Mouse (Mus musculus) layer of hippocampus, adult 8-10 months (tissue): ENCODE data around the gene Il1rl1. TPM values are rescaled to one million over a fixed set of nuclear protein-coding genes. Genes with fewer than 3 reads are reported as not detected.

Experiments
- DNase-seq, 2 experiments: peaks; one replicate each; pipeline ENCODE4 v3.0.0; 2022; ENCODE audit warnings: low spot score in 2 of 2
- total RNA-seq, 4 experiments: library from RNA; stranded (reverse); gene quantifications; 2 replicates each; pipeline ENCODE4 v1.2.4; 2022

Il1rl1 gene
- total RNA-seq, 4 experiments from 2014 or later: 0.50 to 1.6 (median 0.94) TPM; not detected in 1

DNA sequence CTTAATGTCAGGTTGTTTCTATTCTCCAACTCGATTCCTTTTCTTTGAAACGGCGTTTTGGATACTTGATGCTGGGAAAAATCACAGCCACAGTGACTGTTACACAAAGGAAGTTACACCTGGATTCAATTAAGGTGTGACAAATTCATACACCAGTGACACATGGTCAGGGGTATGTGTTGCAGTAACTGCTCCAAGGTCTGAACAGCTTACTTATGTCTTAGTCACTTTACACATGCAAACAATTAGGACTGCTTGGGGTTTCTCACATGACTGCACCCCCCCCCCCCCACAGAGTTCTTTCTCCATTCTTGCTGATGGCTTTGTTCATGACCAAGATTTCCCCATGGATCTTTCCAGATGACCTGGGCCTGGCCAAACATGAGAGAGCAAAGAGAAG lies 6.6 kb downstream of the Il1rl1 start:
- no peak for DNase-seq

GRCm38 (mm10) chr1:40437340-40437739 lies 8.0 kb downstream of the Il1rl1 start:
- no peak for DNase-seq

GRCm38 (mm10) chr1:40439504-40439903 lies 10.1 kb downstream of the Il1rl1 start:
- DNase-seq: no peak

DNA sequence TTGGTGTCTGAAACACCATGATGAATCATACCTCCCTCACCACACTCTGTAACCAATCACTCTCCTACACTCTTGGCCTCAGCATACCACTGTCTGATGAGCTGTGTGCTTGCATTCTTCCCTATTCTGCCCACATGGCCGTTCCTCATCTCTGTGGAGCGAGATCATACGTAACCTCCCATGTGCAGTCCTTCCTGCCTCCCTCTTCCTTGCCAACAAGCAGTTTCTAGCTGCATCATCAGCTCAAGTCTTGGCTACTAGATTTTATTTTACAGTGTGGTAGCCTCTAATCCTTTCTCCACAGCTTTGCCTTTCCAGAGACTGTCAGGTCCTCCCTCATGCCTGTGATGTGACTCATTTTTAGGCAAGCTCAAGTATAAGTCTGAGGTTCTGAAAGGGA lies 15.4 kb downstream of the Il1rl1 start:
- DNase-seq: peak; percentile 6 to 10

DNA sequence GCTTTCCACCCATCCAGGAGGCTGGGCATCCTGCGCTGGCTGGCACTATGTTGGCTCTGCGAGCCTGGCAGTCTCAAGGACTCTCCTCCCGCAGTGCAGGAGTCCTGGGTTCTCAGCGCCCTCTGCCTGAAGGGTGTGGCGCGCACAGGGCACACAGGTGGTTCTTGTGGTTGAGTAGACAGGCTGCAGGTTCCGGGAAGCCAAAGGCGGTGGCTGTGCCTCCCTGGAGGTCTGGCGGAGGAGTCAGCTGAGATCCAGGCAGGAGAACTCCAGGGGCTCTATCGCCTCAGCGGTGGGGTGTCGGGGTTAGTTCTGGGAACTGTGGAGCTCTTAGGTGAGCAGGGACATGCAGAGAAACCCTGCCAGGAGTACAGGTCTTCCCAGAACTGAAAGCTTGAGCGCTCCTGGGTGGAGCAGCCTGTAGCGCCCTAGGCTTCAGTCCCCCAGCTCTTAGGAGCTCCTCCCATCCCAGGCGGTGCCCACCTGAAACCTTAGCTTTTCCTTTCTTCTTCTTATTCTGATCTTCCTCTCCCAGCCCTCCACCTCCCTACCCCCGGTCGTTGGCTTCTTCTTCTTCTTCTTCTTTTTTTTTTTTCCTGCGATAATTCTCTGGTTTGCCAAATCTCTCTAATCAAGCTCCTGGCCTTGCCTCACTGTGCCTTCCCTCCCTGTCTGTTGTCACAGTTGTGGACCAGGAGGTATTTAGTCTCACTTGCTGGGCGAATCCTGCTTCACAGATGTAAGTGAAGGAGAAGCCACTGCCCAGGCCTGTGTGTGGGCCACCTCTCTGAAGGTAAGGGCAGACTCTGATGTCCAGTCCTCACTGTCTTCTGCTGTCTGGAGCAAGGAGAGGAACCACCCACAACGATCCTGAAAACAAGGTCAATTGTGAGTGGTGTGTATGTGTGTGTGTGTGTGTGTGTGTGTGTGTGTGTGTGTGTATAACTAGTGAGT lies 36.4 kb downstream of the Il1rl1 start, which contains the start of gene Il18r1:
Il18r1 (plus strand) TSS at position 76 of the 954 bp plus-strand sequence.
- DNase-seq: no peak

GRCm38 (mm10) chr1:40467306-40467705 lies 37.9 kb downstream of the Il1rl1 start:
- no peak for DNase-seq

GRCm38 (mm10) chr1:40468805-40469204 lies 39.4 kb downstream of the Il1rl1 start:
- no peak for DNase-seq

DNA sequence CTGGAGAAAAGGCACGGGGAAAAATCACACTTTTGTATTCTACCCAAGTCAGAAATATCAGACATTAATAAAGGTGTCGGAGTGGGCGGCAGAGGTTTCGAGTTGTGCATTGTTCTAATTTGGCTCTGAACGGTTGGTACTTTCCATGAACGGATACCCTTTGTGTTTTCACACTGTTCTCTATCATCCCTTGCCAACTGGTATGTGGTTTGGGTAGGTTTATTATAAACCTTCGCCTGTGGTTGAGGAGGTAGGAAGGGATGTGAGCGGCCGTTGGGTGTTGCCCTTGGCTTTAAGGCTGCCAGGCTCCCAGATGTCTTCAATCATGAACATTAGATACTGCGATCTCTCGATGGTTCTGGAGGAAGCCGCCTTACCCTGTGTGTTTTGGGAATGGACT lies 40.5 kb downstream of the Il1rl1 start:
- DNase-seq: no peak

GRCm38 (mm10) chr1:40472401-40472800 lies 43.0 kb downstream of the Il1rl1 start:
- no peak for DNase-seq

DNA sequence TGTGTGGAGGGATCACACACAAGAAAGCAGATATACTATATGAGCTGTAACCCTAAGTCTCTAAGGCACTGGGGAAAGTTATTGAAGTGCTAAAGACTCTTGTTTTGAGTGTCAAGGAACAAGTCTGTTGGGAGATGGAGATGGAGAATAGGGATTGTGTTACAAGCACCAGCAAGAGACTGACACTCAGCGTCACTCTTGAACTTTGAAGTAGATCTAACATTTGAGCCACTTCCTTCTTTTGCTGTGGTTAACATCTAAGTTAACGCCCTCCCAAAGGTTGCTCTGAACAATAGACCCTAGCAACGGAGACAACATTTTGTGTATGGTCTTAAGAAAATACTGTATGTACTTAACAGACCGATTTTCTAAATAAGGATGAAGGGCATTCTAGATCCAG lies 44.3 kb downstream of the Il1rl1 start:
- no peak for DNase-seq

GRCm38 (mm10) chr1:40474336-40474735 lies 45.0 kb downstream of the Il1rl1 start:
- no peak for DNase-seq

- DNase-seq: no peak
These were observed 46.3 kb downstream of the Il1rl1 start for GRCm38 (mm10) chr1:40475697-40476096.

GRCm38 (mm10) chr1:40476756-40477155 lies 47.4 kb downstream of the Il1rl1 start:
- DNase-seq: no peak

GRCm38 (mm10) chr1:40479505-40479923 lies 50.1 kb downstream of the Il1rl1 start:
- DNase-seq: no peak

DNA sequence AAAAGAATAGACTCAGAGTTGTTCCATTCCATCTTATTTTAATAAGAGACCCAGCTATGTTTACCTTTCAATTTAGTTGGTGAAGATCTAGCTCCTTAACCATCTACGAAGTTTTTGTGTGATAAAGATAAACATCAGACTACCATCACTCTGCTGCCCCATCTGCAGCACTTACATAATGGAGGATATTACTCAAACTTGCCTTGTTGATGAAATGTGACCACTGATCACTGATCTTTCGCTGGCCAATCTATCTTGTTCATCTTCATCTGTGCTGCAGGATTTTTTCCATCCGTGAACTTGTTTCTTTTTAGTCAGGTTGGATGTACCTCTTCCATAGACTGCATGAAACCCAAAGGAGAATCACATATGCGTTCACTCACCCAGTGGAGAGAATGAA lies 65.2 kb downstream of the Il1rl1 start:
- no peak for DNase-seq

- DNase-seq: no peak
These were observed 70.3 kb downstream of the Il1rl1 start for GRCm38 (mm10) chr1:40499708-40500107.

DNA sequence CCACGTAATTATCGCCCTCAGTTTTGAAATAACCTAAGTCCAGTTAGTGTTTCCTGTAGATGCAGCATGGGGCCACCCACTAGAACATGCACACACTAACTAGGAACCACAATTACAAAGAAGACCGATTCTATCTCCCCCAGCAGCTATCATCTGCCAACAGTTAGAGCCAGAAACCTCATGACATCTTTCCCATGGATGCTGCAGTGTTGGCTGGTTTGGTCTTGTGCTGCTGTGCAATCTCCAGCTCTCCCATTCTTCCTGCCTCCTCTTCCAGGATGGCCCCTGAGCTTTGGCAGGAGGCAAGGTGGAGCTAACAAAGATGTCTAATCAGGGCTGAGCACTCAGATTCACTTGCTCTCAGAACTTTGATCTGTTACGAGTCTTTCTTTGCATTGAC lies 71.8 kb downstream of the Il1rl1 start:
- no peak for DNase-seq

- DNase-seq: no peak
These were observed 72.4 kb downstream of the Il1rl1 start for GRCm38 (mm10) chr1:40501546-40502398.

- no peak for DNase-seq
These were observed 75.2 kb downstream of the Il1rl1 start for GRCm38 (mm10) chr1:40504548-40504947.
